Mouse (Mus musculus): ENCODE measurements around the gene Gna14.

Gene Gna14

GRCm38 (mm10) chr19:16435531-16436231 lies at the start of gene Gna14:
Gene Gna14, plus strand, starts transcription at chr19:16435762.
- DNase-seq (ENCODE audit: low read depth, low spot score) = no peak

DNA sequence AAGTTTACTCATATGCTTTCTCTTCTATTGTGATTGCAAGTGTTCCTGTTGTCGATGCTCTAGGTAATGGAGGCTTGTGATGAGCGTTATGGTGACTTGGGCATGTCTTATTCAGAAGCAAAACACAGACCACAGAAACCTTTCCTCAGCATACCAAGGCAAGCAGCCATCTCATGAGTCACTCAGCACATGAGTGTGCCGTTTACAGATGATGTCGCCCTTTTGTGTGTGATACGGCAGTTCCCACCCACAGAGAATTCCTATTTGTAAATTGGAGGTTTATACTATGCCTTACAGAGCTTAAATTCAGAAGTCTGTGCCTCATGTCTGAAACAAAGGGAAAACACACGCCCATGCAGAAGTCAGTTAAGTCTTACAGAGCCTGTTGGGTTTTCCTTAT lies 49.0 kb upstream of the Gna14 start:
- DNase-seq (ENCODE audit: low read depth, low spot score) = peak; percentile 69

DNA sequence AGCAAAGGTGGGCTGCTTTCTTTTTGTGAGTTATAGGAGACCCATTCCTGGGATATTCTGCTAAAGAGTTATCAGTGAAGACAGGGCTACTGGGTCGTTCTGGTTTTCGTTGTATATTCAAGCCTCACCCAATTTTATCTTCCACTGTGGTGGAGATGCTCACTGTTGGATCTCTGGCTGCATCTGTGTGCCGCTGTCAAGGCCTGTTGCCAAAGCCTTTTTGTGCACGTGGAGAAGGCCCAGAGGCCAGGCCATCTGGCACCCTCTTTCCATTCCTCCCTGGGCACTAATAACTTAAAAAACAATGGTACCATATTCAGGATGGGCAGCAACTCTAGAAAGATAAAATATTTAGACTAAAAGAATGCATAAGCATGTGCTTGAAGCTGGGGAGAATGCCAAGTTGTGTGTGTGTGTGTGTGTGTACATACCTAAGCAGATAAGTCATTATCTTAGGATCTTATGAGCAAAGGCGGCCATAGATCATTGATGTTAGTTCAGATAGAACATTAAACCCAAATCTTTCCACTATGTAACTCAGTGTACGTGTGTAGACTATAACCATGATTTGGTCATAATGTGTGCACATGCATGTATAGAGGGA lies 45.3 kb upstream of the Gna14 start:
- no peak for DNase-seq (ENCODE audit: low read depth, low spot score)

GRCm38 (mm10) chr19:16394381-16394780 lies 41.2 kb upstream of the Gna14 start:
- no peak for DNase-seq (ENCODE audit: low read depth, low spot score)

- no peak for DNase-seq (ENCODE audit: low read depth, low spot score)
Measured at GRCm38 (mm10) chr19:16403101-16403500, 32.5 kb upstream of the Gna14 start.

DNA sequence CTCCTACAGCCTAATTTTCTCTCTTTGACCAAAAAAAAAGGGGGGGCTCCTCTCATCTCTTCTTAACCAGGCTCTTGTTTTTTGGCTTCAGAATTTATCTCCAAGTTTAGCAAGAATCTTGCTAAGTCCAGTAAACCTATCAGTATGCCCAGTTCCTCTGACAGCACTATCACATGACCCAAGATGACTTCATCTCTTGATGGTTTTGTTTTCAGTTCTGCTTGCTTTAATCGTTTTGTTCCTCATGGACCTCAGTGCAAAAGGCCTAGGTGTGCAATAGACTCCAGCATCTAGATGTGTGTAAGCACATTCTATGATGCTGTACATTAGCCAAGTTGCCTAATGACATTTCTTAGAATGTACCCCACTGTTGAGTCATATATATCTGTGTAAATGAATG lies 27.8 kb upstream of the Gna14 start:
- no peak for DNase-seq (ENCODE audit: low read depth, low spot score)

GRCm38 (mm10) chr19:16411302-16411701 lies 24.3 kb upstream of the Gna14 start:
- no peak for DNase-seq (ENCODE audit: low read depth, low spot score)

DNA sequence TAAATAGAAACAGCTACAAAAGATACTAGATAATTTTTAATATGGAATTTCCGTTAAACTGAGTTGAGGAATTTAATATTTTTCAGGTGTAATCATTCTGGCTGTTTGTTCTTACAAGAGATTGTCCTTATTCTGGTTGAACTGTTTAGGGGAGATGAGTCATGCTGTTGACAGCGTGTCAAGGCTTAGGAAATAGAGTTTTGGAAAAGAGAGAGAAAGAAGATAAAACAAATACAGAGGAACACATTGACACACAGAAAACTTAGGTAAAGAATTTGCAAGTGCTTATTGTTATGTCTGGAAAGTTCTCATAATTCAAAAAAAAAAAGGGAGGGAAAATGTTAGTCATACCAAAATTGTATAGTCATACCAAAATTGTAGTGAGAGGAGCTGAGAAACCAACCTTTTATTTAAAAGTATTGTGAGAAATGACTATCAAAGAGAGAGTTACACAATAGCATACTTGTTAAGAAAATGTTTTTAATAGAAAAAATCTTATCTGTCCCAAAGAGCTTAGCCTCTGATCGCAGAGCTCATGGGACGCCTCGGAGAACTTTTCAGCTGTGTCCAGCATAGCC lies 17.4 kb upstream of the Gna14 start:
- no peak for DNase-seq (ENCODE audit: low read depth, low spot score)

- no peak for DNase-seq (ENCODE audit: low read depth, low spot score)
Measured at GRCm38 (mm10) chr19:16425596-16425995, 10.0 kb upstream of the Gna14 start.

DNA sequence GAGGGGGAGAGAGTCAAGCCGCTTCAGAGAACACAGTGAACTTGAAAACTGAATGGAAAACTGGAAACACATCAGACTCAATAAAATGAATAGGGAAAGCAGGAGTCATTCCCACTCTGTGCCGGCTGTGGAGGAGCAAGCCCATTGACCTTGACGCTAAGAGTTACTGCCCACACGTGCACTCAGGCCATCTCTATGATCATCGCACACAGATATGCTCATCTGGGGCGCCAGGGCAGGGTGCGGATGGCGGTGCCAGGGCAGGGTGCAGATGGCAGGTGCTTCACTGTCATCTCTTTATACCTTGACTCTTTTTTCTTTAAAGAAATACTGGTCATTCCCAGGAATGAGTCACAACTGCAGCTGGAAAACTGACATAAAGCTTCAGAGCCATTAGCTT lies 4.2 kb upstream of the Gna14 start:
- no peak for DNase-seq (ENCODE audit: low read depth, low spot score)

DNA sequence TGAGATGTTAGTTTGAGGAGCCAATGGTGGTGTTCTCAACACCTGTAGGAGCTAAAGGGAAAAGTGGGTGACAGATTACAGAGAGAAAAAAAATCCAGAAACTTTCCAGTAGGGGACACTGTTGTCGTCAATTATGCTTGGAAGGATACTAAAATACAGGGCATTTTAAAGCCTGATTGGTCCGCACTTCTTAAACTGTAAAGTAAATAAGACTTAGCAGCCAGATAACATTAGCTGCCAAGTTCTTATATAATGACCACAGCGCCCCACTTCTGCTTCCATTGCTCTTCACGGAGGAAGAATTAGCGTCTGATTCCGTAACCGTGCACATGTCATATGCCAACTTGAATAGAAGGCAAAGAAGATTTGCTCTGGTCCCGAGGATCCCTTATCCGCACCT lies 683 bp upstream of the Gna14 start:
- DNase-seq (ENCODE audit: low read depth, low spot score) = peak; percentile 6

DNA sequence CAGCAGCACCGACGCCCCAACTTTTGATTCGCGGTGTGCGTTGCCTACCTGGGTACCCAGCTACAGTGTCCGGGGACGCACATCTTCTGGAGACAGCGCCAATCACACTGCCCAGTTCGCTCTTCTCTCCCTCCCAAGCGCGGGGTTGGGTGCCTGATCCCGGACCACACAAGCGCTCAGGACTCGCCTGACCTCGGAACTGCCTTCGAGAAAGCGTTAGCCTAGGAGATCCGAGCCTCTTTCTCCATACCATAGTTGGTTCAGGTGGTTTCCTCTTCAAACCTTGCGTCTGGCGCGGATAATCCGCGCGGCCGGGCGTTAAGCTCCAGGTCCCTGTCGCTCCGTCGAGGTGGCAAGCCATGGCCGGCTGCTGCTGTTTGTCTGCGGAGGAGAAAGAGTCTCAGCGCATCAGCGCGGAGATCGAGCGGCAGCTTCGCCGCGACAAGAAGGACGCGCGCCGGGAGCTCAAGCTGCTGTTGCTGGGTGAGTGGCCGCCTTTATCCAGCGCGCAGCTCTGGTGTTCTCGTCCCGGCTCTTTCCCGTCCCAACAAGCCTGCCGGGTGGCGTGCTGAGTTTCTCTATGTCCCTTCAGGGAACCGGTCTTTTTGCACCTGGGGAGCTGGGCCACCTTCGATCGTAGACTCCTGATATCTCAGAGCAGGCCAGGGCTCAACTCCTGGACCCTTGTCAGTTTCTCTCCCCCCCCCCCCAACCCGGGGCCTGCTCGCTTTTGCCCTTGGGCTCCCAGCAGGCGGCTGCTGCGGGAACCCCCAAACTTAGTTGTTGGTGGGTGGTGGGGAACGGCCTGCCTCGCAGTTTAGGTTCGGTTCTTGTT lies 990 bp downstream of the Gna14 start:
- no peak for DNase-seq (ENCODE audit: low read depth, low spot score)

DNA sequence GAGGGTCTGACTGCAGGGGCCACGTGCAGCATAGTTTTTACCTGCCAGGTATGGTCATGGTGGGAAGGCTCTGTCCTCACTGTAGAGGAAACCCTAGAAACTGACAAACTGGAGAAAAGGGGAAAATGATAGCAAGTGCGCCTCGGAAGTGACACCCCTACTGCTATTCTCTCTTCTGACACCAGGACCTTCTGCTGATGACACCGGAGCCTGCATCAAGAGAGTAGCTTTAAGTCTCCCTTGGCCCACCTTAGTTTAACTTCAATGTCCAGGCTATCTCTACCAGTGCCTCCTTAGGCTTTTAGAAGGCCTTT lies 1.6 kb downstream of the Gna14 start:
- no peak for DNase-seq (ENCODE audit: low read depth, low spot score)

- no peak for DNase-seq (ENCODE audit: low read depth, low spot score)
Measured at GRCm38 (mm10) chr19:16437906-16438305, 2.3 kb downstream of the Gna14 start.

DNA sequence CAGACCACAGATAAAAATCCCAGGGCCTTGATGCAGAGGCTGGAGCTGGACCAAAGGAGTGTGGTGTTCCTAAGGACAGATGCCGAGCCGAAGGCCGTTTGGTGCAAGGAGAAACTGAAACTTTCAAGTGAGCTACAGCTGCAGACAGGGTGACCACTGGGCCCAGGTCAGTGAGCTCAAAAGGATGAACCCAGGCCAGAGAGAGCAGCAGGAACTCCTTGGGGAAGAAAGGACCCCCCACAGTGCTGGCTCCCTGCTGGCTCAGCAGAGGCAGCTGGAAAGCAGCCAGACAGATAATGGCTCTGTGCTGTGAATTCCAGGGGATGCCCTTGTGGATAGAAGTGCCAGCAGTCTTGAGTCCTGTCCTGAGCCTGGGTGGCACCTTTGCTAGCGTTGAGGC lies 3.7 kb downstream of the Gna14 start:
- DNase-seq (ENCODE audit: low read depth, low spot score) = no peak

DNA sequence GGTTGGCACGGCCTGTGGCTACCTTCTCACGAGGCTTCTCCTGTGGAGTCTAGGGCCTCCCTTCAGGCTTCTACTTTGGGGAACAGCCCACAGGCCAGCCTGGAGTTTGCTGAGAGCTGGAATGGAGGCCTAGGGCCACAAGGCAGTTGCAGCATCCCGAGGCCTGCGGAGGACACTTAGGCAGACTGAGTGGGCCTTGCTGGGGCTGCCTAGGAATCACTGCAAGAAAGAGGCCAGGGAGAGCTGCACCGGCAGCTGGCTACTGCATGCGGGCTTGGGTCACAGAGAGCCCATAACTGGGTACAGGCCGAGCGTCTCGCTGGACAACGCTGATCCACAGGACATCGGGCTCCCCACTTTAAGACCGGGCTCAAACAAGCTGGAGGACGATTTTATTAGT lies 4.3 kb downstream of the Gna14 start:
- DNase-seq (ENCODE audit: low read depth, low spot score) = no peak

- no peak for DNase-seq (ENCODE audit: low read depth, low spot score)
Measured at GRCm38 (mm10) chr19:16441329-16441728, 5.8 kb downstream of the Gna14 start.

GRCm38 (mm10) chr19:16443335-16443734 lies 7.8 kb downstream of the Gna14 start:
- DNase-seq (ENCODE audit: low read depth, low spot score) = no peak

GRCm38 (mm10) chr19:16446612-16447011 lies 11.1 kb downstream of the Gna14 start:
- DNase-seq (ENCODE audit: low read depth, low spot score) = peak; percentile 5

DNA sequence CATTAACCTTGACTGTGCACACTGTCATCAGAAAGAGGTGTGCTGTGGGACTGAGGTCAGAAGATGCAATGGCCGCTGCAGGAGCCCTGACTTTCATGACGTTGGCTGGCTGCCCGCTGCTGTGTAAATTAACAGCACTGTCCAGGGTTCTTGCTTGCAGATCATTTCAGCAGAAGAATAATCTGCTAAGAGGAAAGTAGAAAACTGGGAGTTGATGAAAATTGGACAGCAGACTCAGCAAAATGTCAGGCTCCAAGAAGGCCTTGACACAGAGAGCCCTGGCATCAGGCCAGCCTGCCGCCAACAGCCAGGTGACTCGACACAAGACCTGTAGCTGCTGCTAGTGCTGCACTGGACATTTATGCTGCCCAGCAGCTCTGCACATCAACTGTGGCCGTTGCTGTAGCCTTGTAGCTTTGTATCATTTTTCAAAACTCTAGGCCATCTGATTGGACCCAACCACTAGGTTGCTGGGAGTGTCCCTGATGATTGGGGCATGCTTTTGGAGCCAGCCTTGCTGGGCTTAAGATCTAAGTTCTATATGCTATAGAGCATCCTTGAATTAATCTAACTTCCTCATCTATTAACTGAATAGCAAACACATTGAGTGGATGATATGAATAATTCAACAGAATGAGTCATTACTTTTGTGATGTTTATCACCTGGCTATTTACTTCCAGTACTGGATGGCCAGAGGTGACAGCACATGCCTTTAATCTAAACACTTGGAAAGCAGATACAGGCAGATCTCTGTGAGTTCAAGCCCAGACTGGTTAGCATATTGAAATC lies 12.5 kb downstream of the Gna14 start:
- DNase-seq (ENCODE audit: low read depth, low spot score) = no peak

DNA sequence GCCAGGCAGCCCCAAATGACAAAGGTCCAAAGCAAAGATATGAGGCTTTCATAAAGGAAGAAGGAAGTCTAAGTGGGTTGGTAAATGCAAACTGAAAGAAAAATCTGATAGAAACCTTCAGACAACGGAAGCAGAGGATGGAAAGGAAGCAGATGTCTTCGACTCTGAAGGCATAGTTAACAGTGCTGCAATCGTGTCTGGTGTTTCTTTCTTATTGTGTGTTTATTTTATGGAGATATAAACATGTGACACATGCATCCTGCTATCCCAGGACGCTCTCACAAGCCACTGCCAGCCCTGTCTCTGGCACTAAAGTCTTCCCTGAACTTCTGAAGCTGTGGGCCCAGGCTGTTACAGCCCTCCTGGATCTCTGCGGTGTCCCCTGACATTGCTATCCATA lies 13.2 kb downstream of the Gna14 start:
- DNase-seq (ENCODE audit: low read depth, low spot score) = no peak

- DNase-seq (ENCODE audit: low read depth, low spot score) = no peak
Measured at GRCm38 (mm10) chr19:16450824-16451223, 15.3 kb downstream of the Gna14 start.

Measured in telencephalon, adult 2 months (tissue).